Mouse (Mus musculus) bone marrow macrophage, adult 2 months (primary cell): ENCODE data around the gene B430218F22Rik.
A peak's percentile ranks its signal among the peaks of the same experiment; 100 is the strongest.

ENCODE experiments used
- CTCF ChIP-seq: IDR thresholded peaks from 2 replicates; pipeline ENCODE4 v1.5.1; 2012; ENCODE audit warnings: low read depth, mild to moderate bottlenecking, low read length, moderate library complexity
- POLR2A ChIP-seq: IDR thresholded peaks from 2 replicates; pipeline ENCODE4 v1.6.1; 2012; ENCODE audit warnings: mild to moderate bottlenecking, low read depth, low read length, borderline replicate concordance

DNA sequence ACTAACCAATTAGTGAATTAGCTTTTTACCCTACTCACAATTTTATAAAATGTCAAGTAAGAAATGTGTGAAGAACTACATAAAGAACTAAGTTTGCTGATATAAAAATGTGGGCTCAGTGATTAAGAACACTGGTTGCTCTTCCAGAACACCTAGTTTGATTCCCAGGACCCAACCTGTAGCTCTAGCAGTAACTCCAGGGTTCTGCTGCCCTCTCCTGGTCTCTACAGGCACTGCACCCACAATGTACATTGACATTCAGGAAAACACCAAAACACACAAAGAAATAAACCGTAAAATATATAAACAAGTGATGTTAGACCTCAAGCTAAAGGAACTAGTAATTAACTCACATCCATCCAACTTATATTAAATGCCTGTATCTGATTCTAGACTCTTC is 7.3 kb upstream of the B430218F22Rik start:
- TF ChIP-seq POLR2A (no peak), CTCF (0 out of 2 replicates have a peak, but pooled peaks have one; percentile 42)
